Mouse (Mus musculus) spleen, adult 2 months (tissue): ENCODE results near the gene Ptgir.

Source experiments
- CTCF ChIP-seq: fragments of 200-500 bp; IDR thresholded peaks from 2 replicates; pipeline ENCODE4 v1.5.1; 2011; ENCODE audit warnings: mild to moderate bottlenecking, inconsistent platforms; ENCODE audit not compliant: insufficient read depth, insufficient read length, insufficient replicate concordance; ENCODE audit errors: extremely low read depth
- POLR2A ChIP-seq: fragments of 200-500 bp; IDR thresholded peaks from 2 replicates; pipeline ENCODE4 v1.6.1; 2011; ENCODE audit warnings: low read depth, low read length, inconsistent platforms

DNA sequence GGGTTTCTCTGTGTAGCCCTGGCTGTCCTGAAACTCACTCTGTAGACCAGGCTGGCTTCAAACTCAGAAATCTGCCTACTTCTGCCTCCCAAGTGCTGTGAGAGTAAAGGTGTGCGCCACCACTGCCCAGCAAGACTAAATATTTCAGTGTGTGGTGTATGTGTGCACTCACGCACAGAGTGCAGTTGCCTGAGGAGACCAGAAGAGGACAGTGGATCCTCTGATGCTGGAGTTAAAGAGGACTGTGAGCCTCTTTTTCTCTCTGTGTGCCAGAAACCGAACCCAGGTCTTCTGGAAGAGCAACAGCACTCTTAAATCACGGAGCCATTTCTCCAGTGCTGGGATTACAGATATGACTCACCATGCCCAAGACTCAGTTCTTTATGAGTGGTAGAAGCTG is 32.9 kb upstream of the Ptgir start:
- TF ChIP-seq POLR2A (no peak), CTCF (no peak)
